Mouse (Mus musculus) liver, adult 2 months (tissue): Measurements from ENCODE around the gene 1700020D05Rik.

ENCODE experiments used
- CTCF ChIP-seq: fragments of 200-500 bp; IDR thresholded peaks from 2 replicates; pipeline ENCODE4 v1.5.1; 2011; ENCODE audit warnings: low read depth, low read length, control low read depth
- POLR2A ChIP-seq: fragments of 200-500 bp; IDR thresholded peaks from 2 replicates; pipeline ENCODE4 v1.6.1; 2011; ENCODE audit warnings: low read length, control low read depth; ENCODE audit not compliant: insufficient read depth; ENCODE audit errors: extremely low read depth

- TF ChIP-seq CTCF: no peak
- no peak for TF ChIP-seq POLR2A
Observed at GRCm38 (mm10) chr19:5495353-5496051, 8.1 kb downstream of the 1700020D05Rik start.
